Mouse (Mus musculus): ENCODE measurements at regions not wholly inside any gene's neighbourhood (a gene's known extent, or its start where the extent isn't known, plus 50 kb on each side); places are given as distances from the start of the nearest gene placed in this dataset.

DNA sequence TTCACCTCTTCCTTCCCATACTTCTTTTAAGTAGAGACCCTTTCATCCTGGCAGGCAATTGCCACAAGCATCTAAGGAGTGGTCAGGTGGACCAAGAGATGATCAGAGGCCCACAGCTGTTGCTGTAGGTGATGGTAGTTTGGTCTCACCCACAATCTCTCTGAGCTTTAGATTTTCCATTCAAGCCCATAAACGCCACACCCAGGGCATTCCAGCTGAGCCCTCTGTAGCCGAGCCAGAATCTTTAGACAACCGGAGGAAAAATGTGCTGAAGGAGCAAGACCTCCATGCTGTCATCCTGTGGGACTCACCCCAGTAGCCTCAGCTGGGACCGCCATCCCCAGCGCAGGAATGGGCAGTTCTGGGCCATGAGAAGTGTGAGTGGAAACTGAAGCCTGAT lies 93.7 kb upstream of the Dlx2 start:
- no peak for DNase-seq (ENCODE audit: low read depth)

DNA sequence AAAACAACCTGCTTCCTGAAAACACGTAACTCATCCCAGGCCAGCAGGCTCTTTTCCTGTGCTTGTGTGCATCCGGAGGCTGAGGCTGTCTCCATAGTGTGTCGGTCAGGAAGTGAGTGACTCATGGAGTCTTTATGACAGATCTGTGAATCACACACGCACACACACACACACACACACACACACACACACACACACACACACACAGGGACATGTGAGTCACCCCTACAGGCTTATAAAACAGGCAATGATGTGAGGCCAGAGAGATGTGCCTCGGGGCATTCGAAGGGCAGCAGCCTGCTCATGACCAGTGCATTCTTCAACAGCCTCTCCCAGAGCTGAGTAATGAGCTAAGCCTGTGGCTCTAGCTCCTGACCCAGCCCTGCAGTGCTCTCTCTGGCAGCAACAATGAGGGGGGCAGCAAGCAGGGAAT lies 97.5 kb upstream of the Dlx2 start:
- peak; percentile 37 for DNase-seq (ENCODE audit: low read depth)

DNA sequence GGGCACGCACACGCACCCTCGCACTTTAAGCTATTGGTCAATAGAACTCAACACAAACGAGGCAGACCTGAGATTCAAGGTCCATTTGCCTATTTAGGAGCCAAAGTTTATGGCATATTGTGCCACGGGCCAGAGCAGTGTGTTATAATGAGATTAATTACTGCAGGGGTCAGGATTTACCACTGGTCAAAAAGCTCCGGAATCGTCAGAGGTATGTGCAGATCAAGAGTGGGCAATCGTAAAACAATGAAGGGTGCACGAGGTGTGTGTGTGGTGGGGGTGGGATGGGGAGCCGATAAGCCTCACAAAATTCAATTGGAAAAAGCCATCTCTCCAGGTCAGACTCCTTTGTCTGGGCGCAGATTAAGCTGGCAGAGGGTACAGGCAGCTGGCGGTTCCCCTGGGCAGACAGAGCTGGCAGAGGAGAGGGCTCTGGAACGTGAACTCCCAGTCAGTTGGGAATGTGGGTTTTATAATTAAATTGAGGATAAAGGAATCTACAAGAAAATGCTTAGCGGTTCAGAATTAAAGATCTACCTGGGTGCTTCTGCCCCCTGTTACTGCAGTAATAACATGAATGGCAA lies 97.4 kb upstream of the Itga6 start:
- DNase-seq (ENCODE audit: low read depth) = no peak

DNA sequence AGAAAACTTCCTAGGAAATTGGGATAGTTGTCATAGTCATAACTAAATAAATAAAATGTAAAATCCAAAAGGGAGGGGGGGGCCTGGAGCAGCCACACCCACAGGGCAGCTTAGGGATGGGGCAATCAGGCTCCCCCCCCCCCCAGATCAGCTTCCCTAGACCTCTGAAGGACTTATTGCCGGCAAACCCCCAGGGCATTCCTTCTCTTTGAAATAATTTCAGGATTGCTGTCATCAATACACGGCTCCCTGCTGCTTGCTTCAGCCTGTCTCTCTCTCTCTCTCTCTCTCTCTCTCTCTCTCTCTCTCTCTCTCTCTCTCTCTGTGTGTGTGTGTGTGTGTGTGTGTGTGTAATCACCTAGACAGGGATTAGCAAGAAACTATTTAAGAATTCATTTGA lies 93.8 kb upstream of the Itga6 start:
- DNase-seq (ENCODE audit: low read depth) = no peak

DNA sequence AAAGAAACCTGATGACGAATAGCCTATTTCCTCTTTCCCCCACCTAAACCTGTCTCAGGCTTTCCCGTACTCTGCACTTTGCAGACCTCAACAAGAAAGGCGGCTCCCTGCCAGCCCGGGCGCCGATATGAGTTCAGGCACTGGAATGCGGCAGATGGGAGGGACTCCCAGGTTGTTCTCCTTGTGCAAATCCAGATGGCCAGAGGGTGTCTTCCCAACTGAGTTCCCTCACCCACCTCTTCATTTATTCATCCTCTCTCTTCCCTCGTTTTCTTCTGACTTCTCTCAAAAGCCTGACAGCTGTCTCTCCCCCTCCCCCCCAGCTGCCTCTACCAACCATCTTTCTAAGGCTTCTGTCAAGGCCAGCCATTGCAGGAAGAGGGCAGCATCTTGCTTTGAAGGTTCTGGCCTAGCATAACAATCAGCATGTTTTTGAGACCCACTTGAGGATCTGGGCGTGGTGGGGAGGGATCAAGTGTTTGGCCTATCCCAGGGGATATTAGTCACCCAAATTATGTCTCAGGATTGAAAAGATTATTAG lies 93.1 kb upstream of the Itga6 start:
- peak; percentile 39 for DNase-seq (ENCODE audit: low read depth)

DNA sequence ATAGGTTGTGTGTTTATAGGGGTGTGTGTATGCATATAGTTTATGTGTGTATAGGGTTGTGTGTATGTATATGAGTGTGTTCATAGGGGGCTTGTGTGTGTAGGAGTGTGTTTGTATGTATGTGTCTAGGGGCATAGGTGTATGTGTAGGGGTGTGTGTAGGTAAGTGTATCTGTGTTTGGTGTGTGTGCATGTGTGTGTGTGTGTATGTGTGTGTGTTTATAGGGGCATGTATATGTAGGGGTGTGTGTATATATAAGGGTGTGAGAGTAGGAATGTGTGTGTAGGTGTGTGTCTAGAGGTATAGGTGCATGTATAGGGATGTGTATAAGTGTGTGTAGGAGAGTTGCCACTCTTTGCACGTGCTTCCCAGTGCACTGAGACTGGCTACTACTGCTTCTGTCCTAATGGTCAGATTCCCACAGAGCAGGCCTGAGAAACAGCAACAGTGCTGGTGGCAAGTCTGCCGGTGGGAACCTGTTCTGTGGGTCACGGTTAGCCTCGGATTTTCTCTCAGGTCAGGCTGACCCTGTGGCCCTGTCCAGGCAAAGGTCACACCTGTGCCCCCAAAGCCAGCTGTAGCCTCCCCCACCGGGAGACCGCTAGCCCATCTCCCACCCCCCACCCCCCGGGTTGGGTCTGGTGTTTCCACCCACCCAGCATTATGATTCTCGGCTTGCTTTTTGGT lies 90.5 kb upstream of the Itga6 start:
- DNase-seq (ENCODE audit: low read depth) = no peak

DNA sequence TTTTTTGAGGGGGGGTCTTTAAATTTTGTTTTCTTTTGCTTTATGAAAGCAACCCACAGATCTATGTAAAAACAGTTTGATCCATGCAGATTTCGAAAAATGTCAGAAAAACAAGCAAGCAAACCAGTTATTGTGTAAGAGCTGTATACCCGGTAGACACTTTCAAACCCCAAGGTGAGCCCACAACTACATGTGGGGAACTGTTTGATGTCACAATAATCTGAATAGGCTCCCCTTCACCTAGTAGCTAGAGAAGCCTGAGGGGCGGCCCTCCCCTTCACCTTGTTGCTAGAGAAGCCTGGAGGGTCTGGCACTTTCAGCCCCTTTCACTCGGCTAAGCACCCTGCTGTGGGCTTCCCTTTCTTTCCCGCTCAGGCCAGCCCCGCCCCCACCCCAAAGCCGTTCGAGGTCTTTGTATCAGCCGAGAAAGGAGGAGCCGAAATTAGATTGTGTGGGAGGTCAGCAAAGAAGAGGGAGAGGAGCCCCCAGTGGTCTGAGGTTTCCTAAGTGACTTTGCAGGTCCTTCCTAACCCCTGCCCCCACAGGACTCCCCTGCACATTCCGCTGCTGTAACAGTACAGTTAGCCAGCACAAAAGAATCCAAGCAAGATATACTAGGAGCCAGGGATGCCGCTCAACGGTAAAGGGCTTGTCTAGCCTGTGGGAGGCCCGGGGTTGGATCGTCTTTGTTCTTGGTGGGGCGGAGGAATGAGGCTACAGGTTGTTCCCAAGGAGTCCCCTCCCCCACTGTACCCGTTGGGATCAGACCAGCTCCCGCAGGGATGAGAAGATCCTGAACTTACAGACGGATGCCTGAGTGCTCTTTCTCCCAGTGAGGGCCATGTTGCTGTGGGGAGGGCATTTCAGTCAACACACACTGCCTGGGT lies 89.7 kb upstream of the Itga6 start:
- DNase-seq (ENCODE audit: low read depth) = no peak

DNA sequence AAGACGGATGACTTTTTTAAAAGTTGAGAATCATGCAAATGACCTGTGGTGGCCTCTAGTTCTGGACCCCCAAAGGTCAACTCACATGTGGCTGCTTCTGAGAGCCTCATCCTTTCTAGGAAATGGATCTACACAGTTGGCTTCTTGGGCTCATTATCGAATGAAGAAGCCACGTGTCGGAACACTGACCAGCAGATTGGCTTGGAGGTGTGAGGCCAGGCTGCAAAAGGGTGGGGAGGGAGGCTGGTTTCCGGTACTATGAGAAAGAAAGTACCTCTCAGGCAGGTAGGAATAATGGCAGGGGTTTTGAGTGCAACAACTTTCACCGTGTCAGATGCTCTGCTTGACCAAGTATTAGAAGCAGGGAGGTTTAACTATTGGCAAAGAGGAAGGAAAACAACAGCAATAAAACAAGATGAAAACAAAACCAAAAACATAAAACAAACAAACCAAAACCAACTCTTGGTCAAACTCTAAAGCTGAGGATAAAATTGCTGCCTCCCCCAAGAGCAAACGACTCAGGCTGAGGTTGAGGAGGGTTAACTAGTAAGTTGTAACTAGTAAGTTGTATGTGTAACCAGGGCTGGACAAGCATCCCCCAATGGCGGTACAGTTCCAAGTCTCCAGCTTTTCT lies 88.7 kb upstream of the Itga6 start:
- no peak for DNase-seq (ENCODE audit: low read depth)

DNA sequence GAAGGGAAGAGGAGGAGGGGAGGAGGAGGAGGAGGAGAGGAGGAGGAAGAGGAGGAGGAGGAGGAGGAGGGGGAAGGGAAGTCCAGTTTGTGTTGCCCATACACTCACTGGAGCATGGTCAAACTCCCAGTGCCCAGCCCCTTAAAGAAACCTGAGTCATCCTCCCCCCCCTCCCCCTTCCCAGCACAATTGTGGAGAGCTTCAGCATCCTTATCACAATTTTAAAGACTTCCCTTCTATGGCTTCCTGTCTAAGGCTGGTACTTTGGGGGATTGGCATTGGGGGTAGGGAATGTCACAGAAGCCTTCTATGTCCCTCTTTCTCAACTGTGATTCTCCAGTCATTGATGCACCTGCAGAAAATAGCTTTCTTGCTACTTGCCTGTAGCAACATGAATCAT lies 84.0 kb upstream of the Itga6 start:
- DNase-seq (ENCODE audit: low read depth) = no peak

DNA sequence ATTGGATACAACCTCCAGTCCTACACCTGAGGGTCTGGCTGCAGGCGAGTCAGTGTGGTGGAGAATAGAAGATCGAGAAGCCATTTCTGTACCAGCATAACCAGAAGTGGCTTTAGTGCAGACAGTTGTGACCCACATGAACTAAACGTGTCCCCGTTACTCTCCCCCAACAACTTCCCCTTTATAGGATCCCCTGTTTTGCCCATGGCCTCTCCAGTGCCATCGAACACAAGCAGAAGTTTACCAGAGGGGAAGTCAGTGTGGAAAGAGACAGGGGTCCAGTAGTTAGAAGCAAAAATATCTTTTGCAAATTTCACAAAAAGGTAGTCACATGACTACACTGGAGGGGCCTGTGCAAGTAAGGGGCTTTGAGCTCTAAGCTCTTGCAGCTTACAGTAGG lies 83.4 kb upstream of the Itga6 start:
- no peak for DNase-seq (ENCODE audit: low read depth)

DNA sequence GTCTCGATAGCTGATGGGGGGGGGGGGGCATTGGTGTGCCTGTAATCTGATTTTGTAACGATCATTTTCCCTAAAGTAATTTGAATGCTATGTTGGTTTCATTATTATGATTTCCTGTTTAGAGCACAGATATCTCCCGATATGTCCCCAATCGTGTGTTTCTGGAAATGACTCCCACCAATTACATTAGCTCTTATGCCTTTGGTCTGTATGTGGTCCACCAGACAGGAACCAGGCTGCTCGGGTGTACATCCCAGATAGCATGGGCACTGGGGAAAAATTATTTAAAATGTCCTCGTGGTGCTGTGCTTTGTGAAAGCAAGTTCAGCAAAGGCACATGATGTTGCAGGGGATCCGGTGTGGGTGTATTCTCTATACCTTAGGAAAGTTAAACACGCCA lies 82.0 kb upstream of the Itga6 start:
- no peak for DNase-seq (ENCODE audit: low read depth)

DNA sequence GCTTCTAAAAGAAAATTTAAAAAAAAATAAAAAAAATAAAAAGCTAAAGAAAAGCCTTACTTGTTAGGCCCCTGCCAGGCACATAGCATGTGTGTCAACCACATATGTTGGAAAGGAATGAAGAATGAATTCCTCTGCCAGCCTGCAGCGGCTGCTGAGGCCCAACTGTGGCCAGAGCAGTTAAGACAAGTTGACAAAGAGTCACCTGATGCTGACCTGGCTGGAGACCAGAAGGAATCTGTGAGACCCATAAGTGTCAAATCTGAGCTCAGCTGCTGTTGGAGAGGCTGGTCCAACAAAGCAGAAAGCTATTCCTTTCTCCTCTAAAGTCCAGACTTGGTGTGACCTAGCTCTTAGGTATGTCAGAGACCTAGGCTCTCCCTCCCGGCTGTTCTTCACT lies 78.5 kb upstream of the Itga6 start:
- DNase-seq (ENCODE audit: low read depth) = no peak

DNA sequence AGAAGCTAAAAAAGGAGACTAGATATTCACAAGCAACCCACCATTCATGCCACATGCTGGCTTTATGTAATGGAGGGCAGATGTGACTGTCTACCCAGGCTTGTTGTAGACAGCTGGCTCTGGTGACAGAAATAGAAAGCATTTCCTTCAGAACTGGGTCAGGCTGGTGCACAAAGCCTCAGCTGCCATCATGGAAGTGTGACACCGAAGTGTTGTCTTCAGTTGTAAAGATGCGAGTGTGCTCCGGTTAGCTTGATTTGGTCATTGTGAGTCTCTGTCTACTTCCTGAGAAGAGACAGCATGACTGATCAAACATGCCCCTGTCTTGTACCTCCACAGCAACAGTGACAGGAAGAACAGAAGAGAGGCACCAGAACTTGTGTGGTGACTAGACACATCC lies 77.7 kb upstream of the Itga6 start:
- peak; percentile 56 for DNase-seq (ENCODE audit: low read depth)

DNA sequence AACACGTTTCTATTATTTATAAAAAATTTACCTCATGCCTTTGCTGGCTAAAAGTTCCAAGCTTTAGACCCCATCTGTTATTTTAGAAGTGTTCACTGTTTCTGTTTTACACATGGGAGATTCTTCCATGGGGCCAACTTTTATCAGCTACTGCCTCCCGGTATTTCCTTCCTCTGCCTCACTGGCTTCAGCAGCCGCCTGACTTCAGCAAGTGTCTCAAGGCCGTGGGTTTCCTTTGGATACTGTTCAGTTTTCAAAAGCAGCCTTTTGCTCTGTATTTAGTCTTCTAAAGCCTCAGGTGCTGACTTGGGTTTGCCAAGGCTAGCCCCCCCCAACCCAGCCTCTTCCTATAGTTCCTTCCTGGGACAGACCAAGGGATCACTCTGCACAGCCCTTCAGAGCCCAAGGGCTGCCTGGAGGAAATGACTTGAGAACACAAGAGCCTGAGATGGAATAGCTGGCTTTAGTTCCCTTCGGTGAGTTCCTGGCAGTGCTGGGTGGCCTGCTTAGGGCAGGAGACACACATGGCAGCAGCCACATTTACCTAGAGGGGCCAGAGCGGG lies 75.1 kb upstream of the Itga6 start:
- no peak for DNase-seq (ENCODE audit: low read depth)

DNA sequence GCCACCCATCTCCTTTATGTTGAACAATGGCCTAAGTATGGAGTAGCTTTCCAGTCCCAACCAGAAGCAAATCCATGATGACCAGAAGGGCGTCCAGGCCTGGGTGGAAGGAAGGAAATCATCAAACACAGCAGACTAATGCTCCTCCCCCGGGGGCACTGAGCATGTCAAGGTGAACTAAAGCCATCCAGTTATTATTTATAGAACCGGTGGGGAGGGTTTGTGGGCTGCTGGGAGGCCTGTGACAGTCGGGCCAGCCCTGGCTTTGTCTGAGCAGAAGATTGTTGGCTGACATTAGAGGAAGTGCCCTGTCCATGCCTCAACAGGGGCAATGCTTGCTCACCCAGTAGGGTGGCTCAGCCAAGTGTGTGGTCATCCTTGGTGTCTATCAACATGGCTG lies 74.5 kb upstream of the Itga6 start:
- no peak for DNase-seq (ENCODE audit: low read depth)

DNA sequence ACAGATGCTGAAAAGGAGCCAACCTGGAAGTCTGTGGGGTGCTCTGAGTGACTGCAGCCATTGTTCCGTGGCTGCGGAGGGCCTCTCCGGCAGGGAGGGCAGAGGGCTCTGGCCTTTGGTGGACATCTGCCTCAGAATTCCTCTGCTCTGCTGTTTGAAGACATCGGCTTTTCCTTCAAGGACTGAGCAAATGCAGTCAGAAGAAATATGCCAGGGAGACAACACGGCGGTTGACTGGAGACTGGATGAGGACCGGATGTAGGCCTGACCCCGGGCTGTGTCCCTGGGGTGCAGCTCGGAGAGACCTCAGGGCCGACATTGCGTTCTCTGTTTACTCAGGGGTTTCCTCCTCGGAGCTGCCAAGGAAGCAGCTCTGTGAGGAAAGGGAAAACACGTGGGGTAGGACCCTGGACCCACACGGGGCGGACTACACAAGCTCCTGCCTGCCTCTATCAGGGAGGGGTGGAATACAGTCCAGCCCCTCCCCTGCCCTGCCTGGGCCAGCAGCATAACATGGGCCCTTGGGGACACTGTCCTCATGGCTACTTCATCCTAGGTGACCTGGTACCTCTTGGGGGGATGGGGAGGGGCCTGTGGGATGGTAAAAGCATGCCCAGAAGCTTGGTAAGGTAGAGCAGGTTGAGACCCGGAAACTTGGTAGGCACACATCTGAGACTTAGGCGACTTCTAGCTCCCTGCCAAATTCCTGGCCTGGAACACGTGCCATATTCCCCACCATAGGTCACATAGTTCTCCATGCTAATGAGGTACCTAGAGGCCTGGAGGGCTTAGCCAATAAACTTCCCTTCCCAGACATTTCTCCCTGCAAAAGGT lies 72.1 kb upstream of the Itga6 start:
- no peak for DNase-seq (ENCODE audit: low read depth)

DNA sequence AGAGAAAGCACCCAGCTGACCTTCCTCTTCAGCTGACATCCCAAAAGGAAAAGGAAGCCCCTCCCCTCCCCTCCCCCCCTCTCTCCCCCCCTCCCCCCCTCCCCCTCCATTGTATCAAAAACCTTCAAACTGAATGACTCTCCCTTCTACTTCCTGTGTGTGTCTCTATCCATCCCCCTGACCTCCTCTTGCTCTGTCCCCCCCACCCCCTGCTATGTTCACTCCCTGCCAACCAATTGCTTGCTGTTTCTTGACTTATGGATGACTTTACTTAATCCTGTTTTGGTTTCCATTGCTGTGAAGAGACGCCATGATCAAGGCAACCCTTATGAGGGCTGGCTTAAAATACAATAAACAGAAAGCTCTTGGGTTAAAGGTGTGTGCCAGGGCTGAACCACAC lies 64.7 kb upstream of the Itga6 start:
- no peak for DNase-seq (ENCODE audit: low read depth)

DNA sequence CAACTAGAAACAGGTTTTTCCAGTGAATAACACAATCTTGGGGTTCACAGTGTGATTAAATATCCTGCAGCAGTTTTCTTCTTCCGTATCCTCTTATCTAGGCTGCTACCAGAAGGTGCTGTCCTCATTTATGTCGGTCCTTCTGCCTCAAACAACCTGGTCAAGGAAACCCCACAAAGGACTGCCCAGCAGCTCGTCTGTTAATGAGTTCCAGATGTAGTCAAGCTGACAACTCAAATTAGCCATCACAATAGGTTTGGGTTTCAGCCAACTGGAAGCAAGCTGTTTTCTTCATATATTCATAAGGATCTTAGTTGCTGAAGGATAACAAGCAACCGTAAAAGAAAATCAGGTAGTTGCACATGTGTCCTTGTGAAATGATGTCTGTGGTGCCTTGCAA lies 64.3 kb upstream of the Itga6 start:
- DNase-seq (ENCODE audit: low read depth) = no peak

DNA sequence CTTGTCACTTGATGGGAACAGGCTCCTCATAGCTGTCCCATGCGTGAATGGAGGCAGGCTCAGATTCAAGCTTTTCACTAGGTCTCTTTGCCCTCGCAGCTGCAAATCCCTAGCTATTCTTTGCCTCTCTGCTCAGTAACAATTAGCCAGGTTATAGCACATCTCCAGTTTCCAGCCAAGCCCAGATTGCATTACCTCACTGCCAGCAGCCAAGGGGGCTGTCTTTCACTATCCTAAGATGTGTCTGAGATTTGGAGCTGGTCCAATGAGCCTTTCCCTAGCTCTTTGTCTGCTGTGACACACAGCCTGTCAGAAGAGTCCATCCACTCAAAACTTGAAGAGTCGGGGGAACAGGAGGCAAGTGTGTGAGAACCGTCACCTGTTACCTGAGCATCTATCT lies 62.0 kb upstream of the Itga6 start:
- DNase-seq (ENCODE audit: low read depth) = no peak

DNA sequence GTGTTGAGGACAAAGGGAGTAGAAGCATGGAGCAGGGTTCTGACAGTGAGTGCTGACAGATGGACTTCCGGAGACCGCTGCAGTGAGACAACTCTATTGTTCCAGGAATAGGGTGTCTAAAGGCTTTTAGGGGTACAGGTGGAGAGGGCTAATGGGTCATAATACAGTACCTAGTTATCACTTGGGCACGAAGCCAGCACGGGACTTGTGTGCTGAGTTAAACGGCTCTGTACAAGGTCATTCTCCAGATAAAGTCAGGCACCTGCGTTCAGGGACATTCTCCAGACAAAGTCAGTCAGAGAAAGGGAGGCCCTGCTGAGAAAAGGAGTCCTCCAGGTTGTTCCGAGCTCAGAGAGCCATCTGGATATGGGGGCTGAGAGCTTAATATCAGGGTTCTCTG lies 60.2 kb upstream of the Itga6 start:
- DNase-seq (ENCODE audit: low read depth) = no peak

DNA sequence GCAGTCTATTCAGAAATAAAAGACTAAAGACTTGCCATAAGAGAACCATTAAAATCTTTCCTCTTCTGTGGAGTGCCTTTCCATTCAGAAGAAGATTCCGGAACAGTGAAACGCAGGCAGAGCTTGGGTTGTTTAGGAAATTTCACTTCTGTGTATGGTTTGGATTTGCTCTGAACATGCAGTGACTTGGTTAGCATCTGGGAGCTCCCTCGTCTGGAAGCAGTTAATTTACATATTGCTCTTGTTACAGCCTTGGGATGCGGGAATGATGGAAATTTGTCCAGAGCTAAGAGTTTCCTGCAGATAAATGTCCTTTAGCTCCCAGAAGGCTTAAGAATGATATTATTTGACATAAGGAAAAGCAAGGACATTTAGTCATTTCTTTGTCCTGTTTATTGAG lies 56.4 kb upstream of the Itga6 start:
- no peak for DNase-seq (ENCODE audit: low read depth)

All from naive thymus-derived CD4-positive, alpha-beta T cell, adult 2 months (primary cell).